Mouse (Mus musculus): ENCODE measurements around the gene Lman1l. TPM values are rescaled to one million over a fixed set of nuclear protein-coding genes. Genes with fewer than 3 reads are reported as not detected.

Gene Lman1l
- polyA plus RNA-seq, 1 experiment from 2014 or later = not detected

- Histone ChIP-seq H3K4me3 (replicated peaks) (no peak overlapping the region), H3K9me3 (replicated peaks) (no peaks in the 10 kb centered on the region), H3K4me1 (replicated peaks) (peaks cover 30% of the 10 kb centered on the region), H3K36me3 (replicated peaks) (no peaks in the 10 kb centered on the region), H3K27ac (replicated peaks) (no peak overlapping the region), H3K9ac (no peak overlapping the region), H3K4me2 (no peak overlapping the region), H3K27me3 (peaks cover 8% of the 10 kb centered on the region)
- ATAC-seq (ENCODE audit: insufficient read depth) = no peak
- 59% methylated on average over 4 of the region's 4 CpGs for WGBS (ENCODE audit: insufficient replicate concordance)
These were observed 61.9 kb downstream of the Lman1l start for GRCm38 (mm10) chr9:57558625-57559024.

GRCm38 (mm10) chr9:57557215-57557614 is 63.4 kb downstream of the Lman1l start:
- no peaks in the 10 kb centered on the region for H3K9me3 ChIP-seq (replicated peaks)
- H3K36me3 ChIP-seq (replicated peaks) = no peaks in the 10 kb centered on the region
- H3K27ac ChIP-seq (replicated peaks) = no peak overlapping the region
- 60% methylated on average over 3 of the region's 3 CpGs for WGBS (ENCODE audit: insufficient replicate concordance)
- peaks cover 27% of the 10 kb centered on the region for H3K4me1 ChIP-seq (replicated peaks)
- no peak overlapping the region for H3K4me3 ChIP-seq (replicated peaks)
- no peak overlapping the region for H3K4me2 ChIP-seq
- ATAC-seq (ENCODE audit: insufficient read depth) = no peak
- H3K9ac ChIP-seq = no peak overlapping the region
- peaks cover 8% of the 10 kb centered on the region for H3K27me3 ChIP-seq

Other genes with a start within 250 kb of the Lman1l start
- 8.9 and 10.5 TPM in 2 replicates for gene Ppcdc, start 180.7 kb downstream of the Lman1l start, polyA plus RNA-seq (2015; fragmentation: Nextera tagmentation; extraction: Ambion mirVana)
- gene Scamp5, start 152.7 kb downstream of the Lman1l start, polyA plus RNA-seq (2015; fragmentation: Nextera tagmentation; extraction: Ambion mirVana) = 7.7 and 8.1 TPM in 2 replicates
- 0.39 and 0.64 TPM in 2 replicates for gene Rpp25, start 116.7 kb downstream of the Lman1l start, polyA plus RNA-seq (2015; fragmentation: Nextera tagmentation; extraction: Ambion mirVana)
- gene Cox5a, start 99.5 kb downstream of the Lman1l start, polyA plus RNA-seq (2015; fragmentation: Nextera tagmentation; extraction: Ambion mirVana) = 249 and 287 TPM in 2 replicates
- gene Fam219b, start 83.2 kb downstream of the Lman1l start, polyA plus RNA-seq (2015; fragmentation: Nextera tagmentation; extraction: Ambion mirVana) = 6.1 and 6.5 TPM in 2 replicates
- 11.9 and 12.5 TPM in 2 replicates for gene Mpi, start 68.0 kb downstream of the Lman1l start, polyA plus RNA-seq (2015; fragmentation: Nextera tagmentation; extraction: Ambion mirVana)
- 24.9 and 25.7 TPM in 2 replicates for gene Scamp2, start 59.8 kb downstream of the Lman1l start, polyA plus RNA-seq (2015; fragmentation: Nextera tagmentation; extraction: Ambion mirVana)
- gene Ulk3, start 31.3 kb downstream of the Lman1l start, polyA plus RNA-seq (2015; fragmentation: Nextera tagmentation; extraction: Ambion mirVana) = 3.5 and 4.4 TPM in 2 replicates
- not detected in 2 replicates for gene Cplx3, start 14.5 kb downstream of the Lman1l start, polyA plus RNA-seq (2015; fragmentation: Nextera tagmentation; extraction: Ambion mirVana)
- 15.4 and 15.9 TPM in 2 replicates for gene Csk, start 32.9 kb upstream of the Lman1l start, polyA plus RNA-seq (2015; fragmentation: Nextera tagmentation; extraction: Ambion mirVana)
- 0.14 and 0.15 TPM in 2 replicates for gene Cyp1a2, start 62.9 kb upstream of the Lman1l start, polyA plus RNA-seq (2015; fragmentation: Nextera tagmentation; extraction: Ambion mirVana)
- 0.13 and 0.16 TPM in 2 replicates for gene Cyp1a1, start 67.2 kb upstream of the Lman1l start, polyA plus RNA-seq (2015; fragmentation: Nextera tagmentation; extraction: Ambion mirVana)
- 13.8 and 16.2 TPM in 2 replicates for gene Edc3, start 87.8 kb upstream of the Lman1l start, polyA plus RNA-seq (2015; fragmentation: Nextera tagmentation; extraction: Ambion mirVana)
- gene Clk3, start 145.1 kb upstream of the Lman1l start, polyA plus RNA-seq (2015; fragmentation: Nextera tagmentation; extraction: Ambion mirVana) = 105 and 129 TPM in 2 replicates
- 10.5 and 11.3 TPM in 2 replicates for gene Arid3b, start 216.0 kb upstream of the Lman1l start, polyA plus RNA-seq (2015; fragmentation: Nextera tagmentation; extraction: Ambion mirVana)

Data from liver, embryonic 15.5 days (tissue).